Mouse (Mus musculus): ENCODE results near the gene Dedd2.
A peak's percentile ranks its signal among the peaks of the same experiment; 100 is the strongest.

GRCm38 (mm10) chr7:25238829-25239623, 18.6 kb upstream of the Dedd2 start:
- peak; percentile 88 for TF ChIP-seq CTCF (IDR thresholded peaks at IDR 0.05)
- TF ChIP-seq EP300 (IDR thresholded peaks at IDR 0.05): no peak
